Mouse (Mus musculus) cortical plate, adult 2 months (tissue): ENCODE measurements around the gene Itga10.

ENCODE experiments used
- CTCF ChIP-seq: fragments of 200-500 bp; IDR thresholded peaks from 2 replicates; pipeline ENCODE4 v1.5.1; 2011; ENCODE audit warnings: mild to moderate bottlenecking, control low read depth, low read length; ENCODE audit not compliant: insufficient read depth; ENCODE audit errors: extremely low read depth
- POLR2A ChIP-seq: fragments of 200-500 bp; IDR thresholded peaks from 2 replicates; pipeline ENCODE4 v1.6.1; 2011; ENCODE audit warnings: mild to moderate bottlenecking, low read length, control low read depth; ENCODE audit not compliant: insufficient read depth; ENCODE audit errors: extremely low read depth

DNA sequence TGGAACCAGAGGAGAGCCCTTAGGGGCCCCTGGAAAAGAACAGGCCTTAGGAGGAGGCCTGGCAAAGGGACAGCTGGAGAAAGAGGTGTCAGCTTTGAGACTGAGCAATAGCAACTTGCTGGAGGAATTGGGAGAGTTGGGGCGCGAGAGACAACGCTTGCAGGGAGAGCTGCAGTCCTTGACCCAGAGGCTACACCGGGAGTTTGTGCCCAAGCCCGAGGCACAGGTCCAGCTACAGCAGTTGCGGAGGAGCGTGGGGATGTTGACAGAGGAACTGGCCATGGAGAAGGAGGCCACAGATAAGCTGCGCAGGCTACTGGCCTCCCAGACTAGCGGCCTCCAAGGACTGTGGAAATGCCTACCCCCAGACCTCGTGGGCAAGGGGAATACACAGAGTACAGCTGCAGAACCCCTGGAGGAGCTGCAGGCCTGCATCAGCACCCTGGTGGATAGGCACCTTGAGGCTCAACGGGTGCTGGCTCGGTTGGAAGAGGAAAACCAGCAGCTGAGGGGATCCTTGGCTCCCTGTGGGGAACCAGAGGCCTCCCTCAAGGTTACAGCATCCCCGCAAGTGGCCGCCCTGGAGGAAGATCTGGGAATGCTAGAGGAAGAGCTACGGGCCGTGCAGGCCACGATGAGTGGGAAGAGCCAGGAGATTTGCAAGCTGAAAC is 38.9 kb downstream of the Itga10 start:
- no peak for TF ChIP-seq POLR2A
- no peak for TF ChIP-seq CTCF
